Mouse (Mus musculus): ENCODE data around the gene Olfr111.

Olfr111 gene

DNA sequence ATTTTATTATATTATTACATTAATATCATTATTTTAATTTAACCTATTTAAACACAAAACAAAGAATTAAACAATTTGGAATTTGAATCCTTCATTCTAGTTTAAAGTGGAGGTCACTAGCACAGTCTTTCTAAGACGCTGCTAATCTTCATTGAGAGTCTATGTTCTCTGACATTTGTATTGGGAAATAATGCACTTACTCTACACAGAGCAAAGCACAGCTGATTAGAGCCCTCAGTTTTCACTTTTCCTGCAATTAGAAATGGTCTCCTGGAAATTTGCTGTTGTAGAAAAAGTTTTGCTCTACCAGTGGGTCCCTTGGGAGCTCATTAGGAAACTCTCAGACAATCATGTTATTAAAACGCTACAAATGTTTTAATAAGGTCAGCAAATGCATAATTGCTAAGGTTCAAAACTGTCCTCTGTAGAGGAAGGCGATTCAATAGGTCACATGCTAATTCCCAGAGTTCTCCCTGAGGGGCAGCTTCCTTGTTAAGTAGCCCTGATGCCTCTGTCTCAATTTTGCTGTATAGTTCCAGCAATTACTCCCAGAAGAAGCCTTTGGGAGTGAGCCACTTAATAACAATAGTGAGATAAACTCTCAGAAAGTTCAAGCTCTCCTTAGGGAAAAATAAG lies 36.1 kb downstream of the Olfr111 start:
- Histone ChIP-seq H3K36me3 (ENCODE audit: insufficient read depth, low read length) (no peaks in the 10 kb centered on the region), H3K4me3 (replicated peaks; ENCODE audit: low read length) (no peak overlapping the region), H3K27me3 (ENCODE audit: insufficient read depth, low read length) (no peaks in the 10 kb centered on the region), H3K9me3 (ENCODE audit: low read length) (peaks cover 19% of the 10 kb centered on the region), H3K4me1 (replicated peaks; ENCODE audit: low read depth, low read length) (no peaks in the 10 kb centered on the region)
- no peak for TF ChIP-seq NANOG (IDR thresholded peaks at IDR 0.05; ENCODE audit: borderline replicate concordance, low read length)
- TF ChIP-seq POU5F1 (IDR thresholded peaks at IDR 0.05; ENCODE audit: borderline replicate concordance, low read length) = no peak
- TF ChIP-seq CTCF (conservative IDR thresholded peaks at IDR 0.05; ENCODE audit: low read length) = no peak

DNA sequence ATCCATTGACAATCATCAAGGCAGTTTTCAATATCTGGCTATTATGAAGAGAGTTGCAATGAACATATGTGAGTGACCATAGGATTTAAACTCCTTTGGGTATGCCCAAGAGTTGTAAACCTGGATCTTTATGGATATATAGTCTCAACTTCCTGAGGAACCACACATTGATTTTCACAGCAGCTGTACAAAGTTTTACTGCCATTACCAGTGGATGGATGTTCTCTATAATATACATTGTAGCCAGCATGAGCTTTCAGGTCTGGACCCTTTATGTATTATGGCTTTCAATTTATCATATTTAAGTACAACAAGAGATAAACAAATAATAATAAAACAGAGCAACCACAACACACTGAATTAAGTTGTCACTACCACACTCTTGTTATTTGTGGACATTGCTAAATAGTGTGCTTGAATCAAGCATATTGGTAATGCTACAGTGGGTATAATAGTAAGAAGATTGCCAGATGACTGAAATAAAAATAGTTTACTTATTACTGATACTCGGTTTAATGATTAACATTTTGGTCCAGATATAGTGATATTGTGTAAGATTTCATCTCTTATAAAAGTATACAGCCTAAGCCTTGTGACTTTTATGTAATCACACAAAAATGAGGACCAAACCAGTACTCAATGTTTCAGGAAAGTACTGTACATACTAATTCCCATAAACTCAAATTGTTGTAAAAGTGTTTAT lies 51.2 kb downstream of the Olfr111 start:
- no peaks in the 10 kb centered on the region for H3K36me3 ChIP-seq (ENCODE audit: insufficient read depth, low read length)
- H3K4me1 ChIP-seq (replicated peaks; ENCODE audit: low read depth, low read length) = no peaks in the 10 kb centered on the region
- no peaks in the 10 kb centered on the region for H3K27me3 ChIP-seq (ENCODE audit: insufficient read depth, low read length)
- no peak overlapping the region for H3K4me3 ChIP-seq (replicated peaks; ENCODE audit: low read length)
- peaks cover 26% of the 10 kb centered on the region for H3K9me3 ChIP-seq (ENCODE audit: low read length)
- no peak for TF ChIP-seq NANOG (IDR thresholded peaks at IDR 0.05; ENCODE audit: borderline replicate concordance, low read length)
- no peak for TF ChIP-seq POU5F1 (IDR thresholded peaks at IDR 0.05; ENCODE audit: borderline replicate concordance, low read length)
- TF ChIP-seq CTCF (conservative IDR thresholded peaks at IDR 0.05; ENCODE audit: low read length) = no peak

DNA sequence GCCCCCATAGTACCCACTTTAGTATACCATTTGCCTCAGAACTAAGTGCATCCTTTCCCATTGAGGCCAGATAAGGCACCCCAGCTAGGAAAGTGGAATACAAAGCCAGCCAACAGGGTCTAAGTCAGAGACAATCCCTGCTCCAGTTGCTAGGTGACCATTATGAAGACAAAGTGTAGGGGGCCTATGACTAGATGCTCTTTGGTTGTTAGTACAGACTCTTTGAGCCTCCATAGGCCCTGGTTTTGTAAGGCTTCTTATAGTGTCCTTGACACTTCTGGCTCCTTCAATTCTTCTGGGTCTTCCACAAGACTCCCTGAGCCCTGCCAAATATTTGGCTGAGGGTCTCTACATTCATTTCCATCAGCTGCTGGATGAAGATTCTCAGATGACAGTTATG lies 61.5 kb downstream of the Olfr111 start, which contains the start of gene Olfr112:
TSS of gene Olfr112 (minus strand) at position 101 of the 400 bp plus-strand sequence.
- Histone ChIP-seq H3K4me3 (replicated peaks; ENCODE audit: low read length) (no peak within 1 kb of the TSS), H3K36me3 (ENCODE audit: insufficient read depth, low read length) (no peaks in the 10 kb centered on the region), H3K9me3 (ENCODE audit: low read length) (peaks cover 55% of the 10 kb centered on the region), H3K4me1 (replicated peaks; ENCODE audit: low read depth, low read length) (no peaks in the 10 kb centered on the region), H3K27me3 (ENCODE audit: insufficient read depth, low read length) (no peaks in the 10 kb centered on the region)
- TF ChIP-seq POU5F1 (IDR thresholded peaks at IDR 0.05; ENCODE audit: borderline replicate concordance, low read length) (no peak), CTCF (conservative IDR thresholded peaks at IDR 0.05; ENCODE audit: low read length) (no peak), NANOG (IDR thresholded peaks at IDR 0.05; ENCODE audit: borderline replicate concordance, low read length) (no peak)

DNA sequence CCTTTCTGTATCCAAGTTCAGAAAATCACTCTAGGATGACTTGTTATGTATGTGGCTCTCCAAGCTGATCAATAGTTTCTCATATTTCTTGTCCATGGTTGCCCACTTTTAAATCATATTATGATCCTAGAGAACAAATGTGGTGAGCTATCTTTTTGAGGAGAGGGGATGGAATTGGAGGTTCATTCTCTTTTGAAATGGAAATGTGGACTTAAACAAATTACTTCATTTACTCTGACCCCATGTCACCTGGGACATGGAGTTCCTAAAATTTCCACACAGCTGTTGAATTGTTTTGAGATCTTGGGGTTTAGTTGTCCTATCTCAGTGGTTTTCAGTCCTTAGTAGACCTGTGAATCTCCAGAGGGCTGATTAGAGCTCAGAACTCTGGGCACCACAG lies 69.7 kb downstream of the Olfr111 start, which contains the start of gene Olfr113:
TSS of gene Olfr113 (minus strand) at position 101 of the 400 bp plus-strand sequence.
- Histone ChIP-seq H3K36me3 (ENCODE audit: insufficient read depth, low read length) (no peaks in the 10 kb centered on the region), H3K27me3 (ENCODE audit: insufficient read depth, low read length) (no peaks in the 10 kb centered on the region), H3K4me3 (replicated peaks; ENCODE audit: low read length) (no peak within 1 kb of the TSS), H3K9me3 (ENCODE audit: low read length) (peaks cover 20% of the 10 kb centered on the region), H3K4me1 (replicated peaks; ENCODE audit: low read depth, low read length) (no peaks in the 10 kb centered on the region)
- TF ChIP-seq NANOG (IDR thresholded peaks at IDR 0.05; ENCODE audit: borderline replicate concordance, low read length) (no peak), POU5F1 (IDR thresholded peaks at IDR 0.05; ENCODE audit: borderline replicate concordance, low read length) (no peak), CTCF (conservative IDR thresholded peaks at IDR 0.05; ENCODE audit: low read length) (no peak)

Data from E14TG2a.4 (cell line).